Mouse (Mus musculus): ENCODE measurements around the gene Bbs1.

DNA sequence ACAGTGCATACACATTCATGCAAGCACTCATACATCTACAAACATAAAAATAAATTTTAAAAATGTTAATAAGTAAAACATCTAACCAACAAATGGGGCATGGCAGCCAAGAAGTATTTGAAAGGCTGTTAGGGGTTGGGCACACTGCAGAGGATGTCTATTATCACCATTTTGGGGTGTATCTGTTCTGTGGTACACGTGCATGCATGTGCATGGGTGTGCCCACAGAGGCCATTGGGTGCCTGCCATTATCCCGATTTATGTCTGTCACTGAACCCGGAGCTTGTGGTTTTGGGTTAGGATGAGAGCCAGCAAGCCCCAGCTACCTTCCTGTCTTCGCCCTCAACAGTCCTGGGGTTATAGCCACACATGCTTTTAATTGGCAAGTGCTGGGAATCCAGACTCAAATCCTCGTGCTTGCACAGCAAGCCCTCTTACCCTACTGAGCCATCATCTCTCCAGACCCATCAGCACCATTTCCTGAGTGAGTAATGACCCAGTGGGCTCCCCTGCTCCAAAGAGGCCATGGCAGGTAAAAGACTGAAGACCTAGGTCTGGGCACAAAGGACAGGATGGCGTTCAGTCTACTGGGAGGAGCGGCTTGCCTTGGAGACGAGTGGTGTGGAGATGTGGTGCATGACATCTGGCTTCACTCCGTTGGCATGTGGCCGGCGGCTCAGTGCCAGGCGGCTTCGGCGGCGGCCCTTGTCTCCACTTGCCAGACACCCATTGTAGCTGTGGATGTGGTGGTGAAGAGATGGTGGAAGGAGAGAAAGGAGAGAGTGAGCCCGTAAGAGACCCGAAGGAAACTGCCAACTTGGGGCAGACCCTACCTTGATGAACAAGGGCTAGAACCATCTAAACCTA is 31.2 kb upstream of the Bbs1 start:
- no peak for TF ChIP-seq POLR2A (IDR thresholded peaks at IDR 0.05; ENCODE audit: borderline replicate concordance, insufficient read depth, low read length)
- TF ChIP-seq CTCF (IDR thresholded peaks at IDR 0.05; ENCODE audit: borderline replicate concordance, insufficient read depth, low read depth, low read length) = no peak
